Mouse (Mus musculus) left cerebral cortex, postnatal 36 days (tissue): ENCODE measurements at regions not wholly inside any gene's neighbourhood (a gene's known extent, or its start where the extent isn't known, plus 50 kb on each side); places are given as distances from the start of the nearest gene placed in this dataset.

Experiments
- DNase-seq, 2 experiments: peaks; one replicate each; pipeline ENCODE4 v3.0.0; 2021 to 2022; ENCODE audit warnings: low spot score in 2 of 2, mixed read lengths in 1 of 2
- intact Hi-C: fragments of 180-260 bp; cut with DNase I; formaldehyde crosslinking; loops from one replicate; pipeline ENCODE4 v1.15.1; 2025

- intact Hi-C loops: no loop called here
- no peak for DNase-seq
Observed at GRCm38 (mm10) chr3:56681031-56681430, 497.5 kb upstream of the Nbea start.

- DNase-seq: no peak
- intact Hi-C loops: no loop called here
Observed at GRCm38 (mm10) chr3:56668829-56669228, 485.3 kb upstream of the Nbea start.

GRCm38 (mm10) chr3:56660594-56660993 lies 477.1 kb upstream of the Nbea start:
- no peak for DNase-seq
- intact Hi-C loops: no loop called here

- no peak for DNase-seq
- intact Hi-C loops: no loop called here
Observed at GRCm38 (mm10) chr3:56647313-56647712, 463.8 kb upstream of the Nbea start.
